Mouse (Mus musculus): ENCODE results near the gene Trim9.

GRCm38 (mm10) chr12:70303525-70303924, 43.9 kb downstream of the Trim9 start:
- no peak for TF ChIP-seq CTCF (IDR thresholded peaks at IDR 0.05; ENCODE audit: extremely low read depth, insufficient read depth, insufficient read length, insufficient replicate concordance)
- TF ChIP-seq POLR2A (IDR thresholded peaks at IDR 0.05; ENCODE audit: low read depth, low read length) = no peak
